Mouse (Mus musculus) stomach, embryonic 15.5 days (tissue): ENCODE measurements around the gene Mcm2. TPM values are rescaled to one million over a fixed set of nuclear protein-coding genes. Genes with fewer than 3 reads are reported as not detected.

Experiments
- ATAC-seq: fragments of 200-750 bp; cut with Nextera tagmentation; 2 replicates; pipeline ENCODE4 v1.8.0; 2017; ENCODE audit warnings: low read depth, moderate number of reproducible peaks, moderate TSS enrichment; ENCODE audit not compliant: insufficient read depth, low FRiP score
- H3K27ac ChIP-seq: fragments of 300-500 bp; sonication (generic); 2 replicates; pipeline ENCODE4 v1.5.1; 2015; ENCODE audit warnings: mild to moderate bottlenecking, inconsistent platforms
- H3K27me3 ChIP-seq: fragments of 300-500 bp; sonication (generic); replicated peaks from 2 replicates; pipeline ENCODE4 v1.6.1; 2015; ENCODE audit warnings: inconsistent platforms
- H3K36me3 ChIP-seq: fragments of 300-500 bp; sonication (generic); 2 replicates; pipeline ENCODE4 v1.6.1; 2015; ENCODE audit warnings: inconsistent platforms
- H3K4me1 ChIP-seq: fragments of 300-500 bp; sonication (generic); 2 replicates; pipeline ENCODE4 v1.6.1; 2015; ENCODE audit warnings: inconsistent platforms
- H3K4me2 ChIP-seq: fragments of 300-500 bp; sonication (generic); 2 replicates; pipeline ENCODE4 v1.6.1; 2015; ENCODE audit warnings: mild to moderate bottlenecking, inconsistent platforms
- H3K4me3 ChIP-seq: fragments of 300-500 bp; sonication (generic); replicated peaks from 2 replicates; pipeline ENCODE4 v1.5.1; 2015; ENCODE audit warnings: inconsistent platforms
- H3K9ac ChIP-seq: fragments of 300-500 bp; sonication (generic); 2 replicates; pipeline ENCODE4 v1.6.1; 2015; ENCODE audit warnings: inconsistent platforms
- H3K9me3 ChIP-seq: fragments of 300-500 bp; sonication (generic); 2 replicates; pipeline ENCODE4 v1.6.1; 2016; ENCODE audit warnings: inconsistent platforms
- WGBS: fragments of 180-500 bp; shearing (Covaris S2); methylation state at CpG from one replicate; pipeline ENCODE4 v1.1.7; 2015; 5-methylcytosine and 5-hydroxymethylcytosine counted together
- polyA plus RNA-seq: library from polyadenylated mRNA; unstranded; fragments of >200 nt; fragmentation: Nextera tagmentation; extraction: Ambion mirVana; gene quantifications from 2 replicates; pipeline ENCODE4 v1.2.1, GENCODE M21; 2015

Mcm2 gene
- polyA plus RNA-seq, 1 experiment from 2014 or later, result 105 TPM

GRCm38 (mm10) chr6:88924502-88925275 is 26.1 kb upstream of the Mcm2 start:
- Histone ChIP-seq H3K9me3 (no peaks in the 10 kb centered on the region), H3K4me3 (no peak overlapping the region), H3K4me1 (peaks cover 24% of the 10 kb centered on the region), H3K4me2 (no peak overlapping the region), H3K27me3 (no peaks in the 10 kb centered on the region), H3K27ac (peak overlapping the region; percentile 77), H3K36me3 (no peaks in the 10 kb centered on the region), H3K9ac (no peak overlapping the region)
- 8% methylated on average over 5 of the region's 5 CpGs for WGBS
- ATAC-seq, result peak; percentile 40; the same call in 1 of the 2 replicates

GRCm38 (mm10) chr6:88918802-88919201 is 20.2 kb upstream of the Mcm2 start:
- H3K9ac ChIP-seq, result no peak overlapping the region
- H3K4me1 ChIP-seq, result no peaks in the 10 kb centered on the region; the same call in 1 of the 2 replicates
- no peaks in the 10 kb centered on the region for H3K27me3 ChIP-seq
- WGBS, result 72% methylated on average over 8 of the region's 8 CpGs
- H3K9me3 ChIP-seq, result no peaks in the 10 kb centered on the region
- no peaks in the 10 kb centered on the region for H3K36me3 ChIP-seq
- no peak overlapping the region for H3K4me3 ChIP-seq
- no peak for ATAC-seq
- H3K4me2 ChIP-seq, result no peak overlapping the region
- no peak overlapping the region for H3K27ac ChIP-seq

GRCm38 (mm10) chr6:88916153-88916552 is 17.6 kb upstream of the Mcm2 start:
- Histone ChIP-seq H3K36me3 (0 out of 2 replicates have a peak, but pooled peaks cover under 1% of the 10 kb centered on the region), H3K4me3 (no peak overlapping the region), H3K27me3 (no peaks in the 10 kb centered on the region), H3K9ac (no peak overlapping the region), H3K27ac (no peak overlapping the region), H3K4me2 (no peak overlapping the region), H3K4me1 (no peaks in the 10 kb centered on the region), H3K9me3 (no peaks in the 10 kb centered on the region)
- WGBS, result 62% methylated on average over 1 of the region's 1 CpGs
- no peak for ATAC-seq

GRCm38 (mm10) chr6:88915510-88915909 is 16.9 kb upstream of the Mcm2 start:
- Histone ChIP-seq H3K9me3 (no peaks in the 10 kb centered on the region), H3K27me3 (no peaks in the 10 kb centered on the region), H3K36me3 (peaks cover 7% of the 10 kb centered on the region; the same call in 1 of the 2 replicates), H3K4me3 (no peak overlapping the region), H3K9ac (no peak overlapping the region), H3K4me1 (no peaks in the 10 kb centered on the region), H3K27ac (no peak overlapping the region), H3K4me2 (no peak overlapping the region)
- 74% methylated on average over 4 of the region's 4 CpGs for WGBS
- peak; percentile 86 for ATAC-seq

DNA sequence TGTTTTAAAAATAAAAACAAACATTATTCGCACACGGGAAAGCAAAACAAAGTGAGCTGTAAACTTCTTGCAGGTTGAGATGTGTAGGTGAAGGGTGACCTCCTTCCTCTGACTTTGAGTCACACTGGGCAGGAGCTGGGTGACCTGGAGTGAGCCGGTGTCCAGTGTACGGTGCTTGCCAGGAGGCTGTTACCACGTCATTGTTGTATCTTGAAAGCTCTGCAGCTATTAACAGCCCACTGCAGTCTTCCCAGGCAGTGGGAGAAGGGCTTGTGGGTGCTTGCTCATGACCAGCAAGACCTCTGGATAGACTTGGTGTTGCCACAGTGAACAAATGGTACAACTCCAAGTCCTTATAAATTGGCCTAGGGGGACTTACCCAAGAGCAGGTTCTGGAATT is 16.2 kb upstream of the Mcm2 start:
- Histone ChIP-seq H3K4me2 (no peak overlapping the region), H3K4me1 (no peaks in the 10 kb centered on the region), H3K36me3 (peaks cover 12% of the 10 kb centered on the region; the same call in 1 of the 2 replicates), H3K4me3 (no peak overlapping the region), H3K9me3 (no peaks in the 10 kb centered on the region), H3K27ac (no peak overlapping the region), H3K9ac (no peak overlapping the region), H3K27me3 (no peaks in the 10 kb centered on the region)
- WGBS, result 71% methylated on average over 5 of the region's 5 CpGs
- no peak for ATAC-seq

GRCm38 (mm10) chr6:88913440-88913839 is 14.9 kb upstream of the Mcm2 start:
- no peaks in the 10 kb centered on the region for H3K4me1 ChIP-seq
- H3K27ac ChIP-seq, result no peak overlapping the region
- no peak overlapping the region for H3K4me2 ChIP-seq
- H3K27me3 ChIP-seq, result no peaks in the 10 kb centered on the region
- no peak overlapping the region for H3K9ac ChIP-seq
- no peak for ATAC-seq
- H3K36me3 ChIP-seq, result peaks cover 16% of the 10 kb centered on the region; the same call in 1 of the 2 replicates
- H3K4me3 ChIP-seq, result no peak overlapping the region
- H3K9me3 ChIP-seq, result no peaks in the 10 kb centered on the region

DNA sequence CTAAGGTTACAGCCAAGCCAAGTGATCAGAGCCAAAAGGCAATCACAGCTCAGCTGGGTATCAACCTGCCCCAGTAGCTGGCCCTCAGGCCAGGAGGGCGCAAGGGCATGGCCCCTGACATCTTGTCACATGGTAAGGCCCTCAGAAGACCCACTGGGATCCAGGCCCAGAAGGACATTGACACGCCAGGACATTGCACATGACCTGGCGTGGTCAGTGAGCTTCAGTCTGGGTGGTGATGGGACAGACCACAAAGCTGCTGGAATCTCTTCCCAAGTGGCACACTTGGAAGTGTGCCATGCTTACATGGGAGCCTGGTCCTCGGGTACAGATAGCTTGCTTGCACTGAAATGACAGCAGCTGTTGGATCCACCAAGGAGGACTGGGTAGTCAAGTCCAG is 14.4 kb upstream of the Mcm2 start:
- no peak for ATAC-seq
- H3K36me3 ChIP-seq, result peaks cover 16% of the 10 kb centered on the region; the same call in 1 of the 2 replicates
- H3K4me2 ChIP-seq, result no peak overlapping the region
- no peaks in the 10 kb centered on the region for H3K27me3 ChIP-seq
- WGBS, result 83% methylated on average over 4 of the region's 4 CpGs
- no peaks in the 10 kb centered on the region for H3K4me1 ChIP-seq
- no peaks in the 10 kb centered on the region for H3K9me3 ChIP-seq
- no peak overlapping the region for H3K4me3 ChIP-seq
- no peak overlapping the region for H3K27ac ChIP-seq
- H3K9ac ChIP-seq, result no peak overlapping the region

- H3K9me3 ChIP-seq, result no peaks in the 10 kb centered on the region
- H3K27me3 ChIP-seq, result no peaks in the 10 kb centered on the region
- peaks cover 22% of the 10 kb centered on the region; the same call in 1 of the 2 replicates for H3K36me3 ChIP-seq
- H3K4me1 ChIP-seq, result peaks cover 13% of the 10 kb centered on the region
- WGBS, result 87% methylated on average over 6 of the region's 6 CpGs
- no peak overlapping the region for H3K27ac ChIP-seq
- H3K4me2 ChIP-seq, result no peak overlapping the region
- no peak overlapping the region for H3K4me3 ChIP-seq
- no peak overlapping the region for H3K9ac ChIP-seq
- no peak for ATAC-seq
Measured at GRCm38 (mm10) chr6:88909151-88909550, 10.6 kb upstream of the Mcm2 start.

GRCm38 (mm10) chr6:88906369-88907108 is 8.0 kb upstream of the Mcm2 start:
- WGBS, result 17% methylated on average over 16 of the region's 16 CpGs

GRCm38 (mm10) chr6:88905042-88905441 is 6.5 kb upstream of the Mcm2 start:
- Histone ChIP-seq H3K4me2 (no peak overlapping the region), H3K4me1 (peaks cover 34% of the 10 kb centered on the region), H3K9ac (no peak overlapping the region), H3K27me3 (no peaks in the 10 kb centered on the region), H3K9me3 (no peaks in the 10 kb centered on the region), H3K4me3 (no peak overlapping the region), H3K36me3 (0 out of 2 replicates have a peak, but pooled peaks cover 12% of the 10 kb centered on the region), H3K27ac (no peak overlapping the region)
- 86% methylated on average over 7 of the region's 7 CpGs for WGBS
- ATAC-seq, result no peak

More at GRCm38 (mm10) chr6:88906369-88907108, 8.0 kb upstream of the Mcm2 start:
- H3K27me3 ChIP-seq, result no peaks in the 10 kb centered on the region
- no peak overlapping the region for H3K27ac ChIP-seq
- H3K9me3 ChIP-seq, result no peaks in the 10 kb centered on the region
- peaks cover 22% of the 10 kb centered on the region; the same call in 1 of the 2 replicates for H3K36me3 ChIP-seq
- H3K4me2 ChIP-seq, result no peak overlapping the region
- peaks cover 28% of the 10 kb centered on the region for H3K4me1 ChIP-seq
- no peak overlapping the region for H3K4me3 ChIP-seq
- ATAC-seq, result no peak
- H3K9ac ChIP-seq, result no peak overlapping the region

- H3K36me3 ChIP-seq, result 0 out of 2 replicates have a peak, but pooled peaks cover 7% of the 10 kb centered on the region
- no peak for ATAC-seq
- H3K27ac ChIP-seq, result no peak overlapping the region
- peaks cover 34% of the 10 kb centered on the region for H3K4me1 ChIP-seq
- H3K9me3 ChIP-seq, result no peaks in the 10 kb centered on the region
- H3K4me3 ChIP-seq, result no peak overlapping the region
- no peak overlapping the region for H3K9ac ChIP-seq
- WGBS, result 77% methylated on average over 4 of the region's 4 CpGs
- no peak overlapping the region for H3K4me2 ChIP-seq
- no peaks in the 10 kb centered on the region for H3K27me3 ChIP-seq
Measured at GRCm38 (mm10) chr6:88904456-88904974, 5.9 kb upstream of the Mcm2 start.

DNA sequence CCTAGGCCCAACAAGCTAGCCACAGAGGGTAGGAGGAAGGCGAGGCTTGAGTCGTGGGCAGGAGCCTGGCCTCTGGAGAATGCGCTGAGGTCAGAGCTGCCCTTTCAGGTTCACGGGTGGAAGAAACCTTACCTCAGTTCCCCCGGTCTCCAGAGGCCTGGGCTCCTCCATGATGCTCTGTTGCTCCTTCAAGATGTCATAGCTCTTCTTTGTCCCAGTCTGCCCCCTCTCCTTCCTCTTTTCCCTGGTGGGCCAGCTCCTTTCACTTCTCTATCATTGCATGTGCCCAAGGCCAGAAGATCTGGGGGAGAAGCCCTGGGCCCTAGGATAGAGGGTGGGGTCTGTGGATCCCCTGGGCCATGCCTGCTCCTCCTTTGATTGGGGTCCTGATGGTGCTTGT is 5.1 kb upstream of the Mcm2 start:
- H3K27me3 ChIP-seq, result no peaks in the 10 kb centered on the region
- peak overlapping the region; percentile 51; the same call in 1 of the 2 replicates for H3K9ac ChIP-seq
- 0 out of 2 replicates have a peak, but pooled peaks cover 6% of the 10 kb centered on the region for H3K36me3 ChIP-seq
- peak overlapping the region; percentile 86 for H3K4me2 ChIP-seq
- WGBS, result 72% methylated on average over 5 of the region's 5 CpGs
- peaks cover 37% of the 10 kb centered on the region for H3K4me1 ChIP-seq
- ATAC-seq, result no peak
- peak overlapping the region; percentile 66; the same call in 1 of the 2 replicates for H3K4me3 ChIP-seq
- H3K9me3 ChIP-seq, result no peaks in the 10 kb centered on the region
- H3K27ac ChIP-seq, result no peak overlapping the region
